Mouse (Mus musculus): Measurements from ENCODE around the gene Ano7. TPM values are rescaled to one million over a fixed set of nuclear protein-coding genes. Genes with fewer than 3 reads are reported as not detected.

The Ano7 gene
- polyA plus RNA-seq, 1 experiment from 2014 or later, result 0.85 TPM

GRCm38 (mm10) chr1:93352724-93353123, 21.0 kb upstream of the Ano7 start:
- no peaks in the 10 kb centered on the region for H3K27me3 ChIP-seq (replicated peaks; ENCODE audit: control insufficient read depth, insufficient read depth, low read length)
- no peak overlapping the region for H3K4me2 ChIP-seq (ENCODE audit: low read depth, low read length)
- peaks cover 97% of the 10 kb centered on the region for H3K36me3 ChIP-seq (ENCODE audit: control insufficient read depth, insufficient read depth, low read length)
- no peak for DNase-seq (ENCODE audit: low spot score)
- no peak for ATAC-seq (ENCODE audit: low read depth)
- H3K27ac ChIP-seq (replicated peaks; ENCODE audit: low read depth, low read length), result no peak overlapping the region
- H3K9ac ChIP-seq (ENCODE audit: low read depth, low read length), result no peak overlapping the region
- no peak overlapping the region for H3K4me3 ChIP-seq (ENCODE audit: low read depth, low read length)
- WGBS, result 85% methylated on average over 2 of the region's 2 CpGs
- H3K4me1 ChIP-seq (ENCODE audit: control insufficient read depth, insufficient read depth, low read length), result no peaks in the 10 kb centered on the region
- H3K9me3 ChIP-seq (ENCODE audit: control insufficient read depth, low read length), result no peaks in the 10 kb centered on the region

- Histone ChIP-seq H3K36me3 (ENCODE audit: control insufficient read depth, insufficient read depth, low read length) (peaks cover 91% of the 10 kb centered on the region), H3K9ac (ENCODE audit: low read depth, low read length) (no peak overlapping the region), H3K4me3 (ENCODE audit: low read depth, low read length) (no peak overlapping the region), H3K4me1 (ENCODE audit: control insufficient read depth, insufficient read depth, low read length) (no peaks in the 10 kb centered on the region), H3K4me2 (ENCODE audit: low read depth, low read length) (no peak overlapping the region), H3K27ac (replicated peaks; ENCODE audit: low read depth, low read length) (no peak overlapping the region), H3K9me3 (ENCODE audit: control insufficient read depth, low read length) (no peaks in the 10 kb centered on the region), H3K27me3 (replicated peaks; ENCODE audit: control insufficient read depth, insufficient read depth, low read length) (no peaks in the 10 kb centered on the region)
- ATAC-seq (ENCODE audit: low read depth), result no peak
- whole genome bisulfite sequencing, result 77% methylated on average over 4 of the region's 4 CpGs
- no peak for DNase-seq (ENCODE audit: low spot score)
These were observed 11.1 kb upstream of the Ano7 start for GRCm38 (mm10) chr1:93362661-93363060.

- DNase-seq (ENCODE audit: low spot score) (no peak), ATAC-seq (ENCODE audit: low read depth) (no peak)
- Histone ChIP-seq H3K36me3 (ENCODE audit: control insufficient read depth, insufficient read depth, low read length) (peaks cover 67% of the 10 kb centered on the region), H3K27me3 (replicated peaks; ENCODE audit: control insufficient read depth, insufficient read depth, low read length) (no peaks in the 10 kb centered on the region), H3K4me3 (ENCODE audit: low read depth, low read length) (no peak overlapping the region), H3K27ac (replicated peaks; ENCODE audit: low read depth, low read length) (no peak overlapping the region), H3K9me3 (ENCODE audit: control insufficient read depth, low read length) (no peaks in the 10 kb centered on the region), H3K4me2 (ENCODE audit: low read depth, low read length) (no peak overlapping the region), H3K4me1 (ENCODE audit: control insufficient read depth, insufficient read depth, low read length) (no peaks in the 10 kb centered on the region), H3K9ac (ENCODE audit: low read depth, low read length) (no peak overlapping the region)
- 93% methylated on average over 6 of the region's 6 CpGs for WGBS
These were observed 8.1 kb upstream of the Ano7 start for GRCm38 (mm10) chr1:93365641-93366040.

- no peak overlapping the region for H3K4me2 ChIP-seq (ENCODE audit: low read depth, low read length)
- 74% methylated on average over 4 of the region's 5 CpGs for WGBS
- no peak for ATAC-seq (ENCODE audit: low read depth)
These were observed 3.6 kb downstream of the Ano7 start for GRCm38 (mm10) chr1:93377307-93377706.

GRCm38 (mm10) chr1:93379117-93379516, 5.4 kb downstream of the Ano7 start:
- Histone ChIP-seq H3K27me3 (replicated peaks; ENCODE audit: control insufficient read depth, insufficient read depth, low read length) (no peaks in the 10 kb centered on the region; the same call in 1 of the 2 replicates), H3K27ac (replicated peaks; ENCODE audit: low read depth, low read length) (no peak overlapping the region), H3K4me2 (ENCODE audit: low read depth, low read length) (no peak overlapping the region), H3K4me1 (ENCODE audit: control insufficient read depth, insufficient read depth, low read length) (no peaks in the 10 kb centered on the region), H3K36me3 (ENCODE audit: control insufficient read depth, insufficient read depth, low read length) (no peaks in the 10 kb centered on the region), H3K9ac (ENCODE audit: low read depth, low read length) (no peak overlapping the region), H3K9me3 (ENCODE audit: control insufficient read depth, low read length) (no peaks in the 10 kb centered on the region), H3K4me3 (ENCODE audit: low read depth, low read length) (no peak overlapping the region)
- WGBS, result 74% methylated on average over 5 of the region's 5 CpGs
- no peak for DNase-seq (ENCODE audit: low spot score)
- no peak for ATAC-seq (ENCODE audit: low read depth)

More at GRCm38 (mm10) chr1:93377307-93377706, 3.6 kb downstream of the Ano7 start:
- no peak for DNase-seq (ENCODE audit: low spot score)
- Histone ChIP-seq H3K4me1 (ENCODE audit: control insufficient read depth, insufficient read depth, low read length) (no peaks in the 10 kb centered on the region), H3K27ac (replicated peaks; ENCODE audit: low read depth, low read length) (no peak overlapping the region), H3K27me3 (replicated peaks; ENCODE audit: control insufficient read depth, insufficient read depth, low read length) (no peaks in the 10 kb centered on the region; the same call in 1 of the 2 replicates), H3K9ac (ENCODE audit: low read depth, low read length) (no peak overlapping the region), H3K36me3 (ENCODE audit: control insufficient read depth, insufficient read depth, low read length) (no peaks in the 10 kb centered on the region), H3K4me3 (ENCODE audit: low read depth, low read length) (no peak overlapping the region), H3K9me3 (ENCODE audit: control insufficient read depth, low read length) (no peaks in the 10 kb centered on the region)

- H3K9ac ChIP-seq (ENCODE audit: low read depth, low read length), result no peak overlapping the region
- H3K4me1 ChIP-seq (ENCODE audit: control insufficient read depth, insufficient read depth, low read length), result no peaks in the 10 kb centered on the region
- H3K4me2 ChIP-seq (ENCODE audit: low read depth, low read length), result no peak overlapping the region
- DNase-seq (ENCODE audit: low spot score) (no peak), ATAC-seq (ENCODE audit: low read depth) (no peak)
- no peak overlapping the region for H3K27ac ChIP-seq (replicated peaks; ENCODE audit: low read depth, low read length)
- WGBS, result 87% methylated on average over 2 of the region's 2 CpGs
- H3K9me3 ChIP-seq (ENCODE audit: control insufficient read depth, low read length), result no peaks in the 10 kb centered on the region
- no peaks in the 10 kb centered on the region for H3K27me3 ChIP-seq (replicated peaks; ENCODE audit: control insufficient read depth, insufficient read depth, low read length)
- no peak overlapping the region for H3K4me3 ChIP-seq (ENCODE audit: low read depth, low read length)
- H3K36me3 ChIP-seq (ENCODE audit: control insufficient read depth, insufficient read depth, low read length), result no peaks in the 10 kb centered on the region
These were observed 13.5 kb downstream of the Ano7 start for GRCm38 (mm10) chr1:93387198-93387597.

GRCm38 (mm10) chr1:93388906-93389305, 15.2 kb downstream of the Ano7 start:
- Histone ChIP-seq H3K27me3 (replicated peaks; ENCODE audit: control insufficient read depth, insufficient read depth, low read length) (no peaks in the 10 kb centered on the region), H3K36me3 (ENCODE audit: control insufficient read depth, insufficient read depth, low read length) (no peaks in the 10 kb centered on the region), H3K4me2 (ENCODE audit: low read depth, low read length) (no peak overlapping the region), H3K4me3 (ENCODE audit: low read depth, low read length) (no peak overlapping the region), H3K9ac (ENCODE audit: low read depth, low read length) (no peak overlapping the region), H3K4me1 (ENCODE audit: control insufficient read depth, insufficient read depth, low read length) (no peaks in the 10 kb centered on the region), H3K27ac (replicated peaks; ENCODE audit: low read depth, low read length) (no peak overlapping the region), H3K9me3 (ENCODE audit: control insufficient read depth, low read length) (no peaks in the 10 kb centered on the region)
- DNase-seq (ENCODE audit: low spot score) (no peak), ATAC-seq (ENCODE audit: low read depth) (no peak)
- WGBS, result 65% methylated on average over 2 of the region's 2 CpGs

GRCm38 (mm10) chr1:93401191-93402052, 27.7 kb downstream of the Ano7 start:
- H3K4me1 ChIP-seq (ENCODE audit: control insufficient read depth, insufficient read depth, low read length), result no peaks in the 10 kb centered on the region
- peak; percentile 7 for DNase-seq (ENCODE audit: low spot score)
- H3K27me3 ChIP-seq (replicated peaks; ENCODE audit: control insufficient read depth, insufficient read depth, low read length), result no peaks in the 10 kb centered on the region
- no peaks in the 10 kb centered on the region for H3K9me3 ChIP-seq (ENCODE audit: control insufficient read depth, low read length)
- H3K4me2 ChIP-seq (ENCODE audit: low read depth, low read length), result peak overlapping the region; percentile 54
- H3K9ac ChIP-seq (ENCODE audit: low read depth, low read length), result peak overlapping the region; percentile 39
- no peak overlapping the region for H3K27ac ChIP-seq (replicated peaks; ENCODE audit: low read depth, low read length)
- H3K36me3 ChIP-seq (ENCODE audit: control insufficient read depth, insufficient read depth, low read length), result peaks cover 8% of the 10 kb centered on the region
- peak overlapping the region; percentile 26 for H3K4me3 ChIP-seq (ENCODE audit: low read depth, low read length)
- ATAC-seq (ENCODE audit: low read depth), result no peak
- 19% methylated on average over 32 of the region's 38 CpGs for WGBS

GRCm38 (mm10) chr1:93403403-93403802, 29.7 kb downstream of the Ano7 start:
- no peaks in the 10 kb centered on the region for H3K9me3 ChIP-seq (ENCODE audit: control insufficient read depth, low read length)
- no peak overlapping the region for H3K9ac ChIP-seq (ENCODE audit: low read depth, low read length)
- peaks cover 27% of the 10 kb centered on the region for H3K36me3 ChIP-seq (ENCODE audit: control insufficient read depth, insufficient read depth, low read length)
- no peak for ATAC-seq (ENCODE audit: low read depth)
- WGBS, result 87% methylated on average over 4 of the region's 4 CpGs
- H3K4me2 ChIP-seq (ENCODE audit: low read depth, low read length), result no peak overlapping the region
- H3K27me3 ChIP-seq (replicated peaks; ENCODE audit: control insufficient read depth, insufficient read depth, low read length), result no peaks in the 10 kb centered on the region
- H3K27ac ChIP-seq (replicated peaks; ENCODE audit: low read depth, low read length), result no peak overlapping the region
- DNase-seq (ENCODE audit: low spot score), result no peak
- no peak overlapping the region for H3K4me3 ChIP-seq (ENCODE audit: low read depth, low read length)
- H3K4me1 ChIP-seq (ENCODE audit: control insufficient read depth, insufficient read depth, low read length), result no peaks in the 10 kb centered on the region
